Mouse (Mus musculus) brain, embryonic 14.5 days (tissue): ENCODE measurements at regions not wholly inside any gene's neighbourhood (a gene's known extent, or its start where the extent isn't known, plus 50 kb on each side); places are given as distances from the start of the nearest gene placed in this dataset.
A peak's percentile ranks its signal among the peaks of the same experiment; 100 is the strongest.

Experiments
- DNase-seq: peaks from one replicate; pipeline ENCODE4 v3.0.0-alpha.2; 2011; ENCODE audit warnings: low read depth
- CTCF ChIP-seq: fragments of 200-500 bp; IDR thresholded peaks from 2 replicates; pipeline ENCODE4 v1.5.1; 2012; ENCODE audit warnings: inconsistent platforms, mild to moderate bottlenecking, moderate library complexity, borderline replicate concordance; ENCODE audit not compliant: insufficient read depth, insufficient read length; ENCODE audit errors: extremely low read depth
- POLR2A ChIP-seq: fragments of 200-500 bp; IDR thresholded peaks from 2 replicates; pipeline ENCODE4 v1.6.1; 2012; ENCODE audit warnings: mild to moderate bottlenecking, inconsistent platforms, borderline replicate concordance; ENCODE audit not compliant: poor library complexity, insufficient read depth, insufficient read length, severe bottlenecking; ENCODE audit errors: extremely low read depth

GRCm38 (mm10) chr3:111633586-111633985 is 1382.8 kb upstream of the Prmt6 start:
- peak; percentile 69 for DNase-seq
- TF ChIP-seq POLR2A (no peak), CTCF (no peak)
